Mouse (Mus musculus): Measurements from ENCODE around the gene Mup8. TPM values are rescaled to one million over a fixed set of nuclear protein-coding genes. Genes with fewer than 3 reads are reported as not detected.

Mup8 gene
- not detected in 2 replicates for polyA plus RNA-seq (2012; rRNA removed)

GRCm38 (mm10) chr4:60222499-60222898 lies at the start of gene Mup8:
TSS of gene Mup8 (minus strand) at chr4:60222599.

Other genes starting within 250 kb of the Mup8 start
- gene Mup7, start 152.1 kb downstream of the Mup8 start, polyA plus RNA-seq (2012; rRNA removed) = 0.24 TPM in 1 of 2 replicates, not detected in the other
- gene Mup2, start 68.3 kb downstream of the Mup8 start, polyA plus RNA-seq (2012; rRNA removed) = not detected in 2 replicates
- not detected in 2 replicates for gene Mup9, start 199.4 kb upstream of the Mup8 start, polyA plus RNA-seq (2012; rRNA removed)

Data from stomach, adult 2 months (tissue).